Mouse (Mus musculus): ENCODE measurements around the gene Tmem50a. TPM values are rescaled to one million over a fixed set of nuclear protein-coding genes. Genes with fewer than 3 reads are reported as not detected.

Tmem50a gene
- polyA plus RNA-seq, 1 experiment from 2014 or later, result 94.9 TPM

Other genes starting within 250 kb of the Tmem50a start
- 3.2 and 3.5 TPM in 2 replicates for gene Man1c1, start 210.7 kb downstream of the Tmem50a start, polyA plus RNA-seq (2016; fragmentation: Nextera tagmentation; extraction: Ambion mirVana)
- 26.4 and 28.2 TPM in 2 replicates for gene Ldlrap1, start 147.0 kb downstream of the Tmem50a start, polyA plus RNA-seq (2016; fragmentation: Nextera tagmentation; extraction: Ambion mirVana)
- gene Maco1, start 61.7 kb downstream of the Tmem50a start, polyA plus RNA-seq (2016; fragmentation: Nextera tagmentation; extraction: Ambion mirVana), result 27.2 and 29.8 TPM in 2 replicates
- 477 and 480 TPM in 2 replicates for gene Rhd, start 50.5 kb downstream of the Tmem50a start, polyA plus RNA-seq (2016; fragmentation: Nextera tagmentation; extraction: Ambion mirVana)
- 310 and 322 TPM in 2 replicates for gene Rsrp1, start 8.6 kb upstream of the Tmem50a start, polyA plus RNA-seq (2016; fragmentation: Nextera tagmentation; extraction: Ambion mirVana)
- gene Syf2, start 15.9 kb upstream of the Tmem50a start, polyA plus RNA-seq (2016; fragmentation: Nextera tagmentation; extraction: Ambion mirVana), result 70.8 and 72.8 TPM in 2 replicates
- 0.51 and 0.54 TPM in 2 replicates for gene Runx3, start 205.6 kb upstream of the Tmem50a start, polyA plus RNA-seq (2016; fragmentation: Nextera tagmentation; extraction: Ambion mirVana)